Mouse (Mus musculus): ENCODE data around the gene Tmem110. TPM values are rescaled to one million over a fixed set of nuclear protein-coding genes. Genes with fewer than 3 reads are reported as not detected.

The Tmem110 gene
- 18.3 and 50.0 TPM in 2 replicates for polyA plus RNA-seq (2012; ENCODE audit: low replicate concordance)

DNA sequence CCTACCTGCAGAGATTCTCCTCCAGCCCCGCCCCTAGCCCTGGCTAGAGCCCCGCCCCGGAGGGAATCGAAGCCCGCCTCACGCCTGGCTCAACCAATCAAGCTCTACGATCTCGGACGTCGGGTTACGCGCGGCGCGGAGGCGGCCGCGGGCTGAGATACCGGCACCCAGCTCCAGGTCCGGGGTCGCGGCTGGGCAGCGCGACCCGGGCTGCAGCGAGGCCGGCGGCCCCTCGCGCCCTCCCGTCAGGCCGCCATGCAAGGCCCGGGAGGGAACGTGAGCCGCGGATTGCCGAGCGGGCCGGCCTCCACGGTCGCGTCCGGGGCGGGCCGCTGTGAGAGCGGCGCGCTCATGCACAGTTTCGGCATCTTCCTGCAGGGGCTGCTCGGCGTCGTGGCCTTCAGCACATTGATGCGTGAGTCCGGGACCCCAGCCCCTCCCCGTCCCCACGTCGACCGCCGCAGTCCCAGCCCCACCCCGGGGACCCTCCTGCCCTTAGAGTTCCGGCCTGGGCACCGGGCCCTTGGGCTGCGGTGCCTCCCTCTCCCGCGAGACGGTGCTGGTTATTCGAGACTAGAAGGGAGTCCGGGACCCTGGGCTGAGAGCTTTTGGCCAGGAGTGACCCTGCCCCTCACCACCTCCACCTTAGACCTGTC lies at the start of gene Tmem110:
Gene Tmem110, plus strand, starts transcription at position 115 of the 656 bp plus-strand sequence.

DNA sequence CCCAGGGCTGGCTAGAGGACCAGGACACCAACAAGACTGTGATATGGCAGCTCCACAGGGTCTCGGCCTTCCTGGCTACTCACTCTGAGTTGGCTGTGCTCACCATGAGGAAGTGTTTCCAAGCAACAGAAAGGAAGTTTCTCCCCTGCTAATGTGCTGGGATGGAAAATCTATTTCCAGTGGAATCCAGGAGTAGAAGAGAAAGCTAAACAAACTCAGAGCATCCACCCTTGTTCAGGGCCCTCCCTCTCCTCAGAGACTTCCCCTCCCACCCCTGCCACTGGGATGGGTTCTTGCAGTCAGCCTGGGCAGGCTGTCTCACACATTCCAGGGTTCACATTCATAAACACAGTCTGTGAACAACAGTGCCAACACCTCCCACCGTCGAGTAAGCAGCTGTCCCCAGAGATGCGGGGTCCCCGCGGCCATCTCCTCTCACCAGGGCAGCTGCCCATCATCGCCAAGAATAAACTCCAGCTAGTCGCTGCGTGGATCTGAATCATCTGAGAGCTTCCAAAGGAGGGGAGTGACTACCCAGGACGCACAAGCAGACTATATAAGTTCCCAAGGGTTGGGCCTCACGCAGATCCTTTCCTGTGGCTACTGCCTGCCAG lies 53.7 kb downstream of the Tmem110 start, which contains the start of gene Mustn1:
Gene Mustn1, plus strand, starts transcription at position 243 of the 614 bp plus-strand sequence.

DNA sequence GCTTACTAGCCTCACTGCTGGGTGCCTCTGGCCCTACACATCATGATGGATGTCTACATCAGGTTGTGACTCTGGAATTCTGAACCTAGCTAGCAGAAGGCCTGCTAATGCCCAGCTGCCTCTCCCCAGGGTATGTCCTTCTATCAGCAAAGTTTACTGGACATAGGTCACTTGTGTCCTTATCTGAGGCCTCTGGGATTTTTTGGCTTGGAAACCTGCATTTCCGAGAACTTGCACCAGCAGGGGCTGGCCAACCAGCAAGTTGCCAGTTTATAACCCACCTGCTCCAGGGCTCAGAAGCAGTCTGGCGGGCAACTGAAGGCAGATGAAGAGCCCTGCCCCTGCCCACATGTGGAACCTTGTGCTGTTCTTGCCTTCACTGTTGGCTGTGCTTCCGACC lies 60.8 kb downstream of the Tmem110 start, which contains the start of gene Itih4:
Gene Itih4, plus strand, starts transcription at position 273 of the 400 bp plus-strand sequence.

DNA sequence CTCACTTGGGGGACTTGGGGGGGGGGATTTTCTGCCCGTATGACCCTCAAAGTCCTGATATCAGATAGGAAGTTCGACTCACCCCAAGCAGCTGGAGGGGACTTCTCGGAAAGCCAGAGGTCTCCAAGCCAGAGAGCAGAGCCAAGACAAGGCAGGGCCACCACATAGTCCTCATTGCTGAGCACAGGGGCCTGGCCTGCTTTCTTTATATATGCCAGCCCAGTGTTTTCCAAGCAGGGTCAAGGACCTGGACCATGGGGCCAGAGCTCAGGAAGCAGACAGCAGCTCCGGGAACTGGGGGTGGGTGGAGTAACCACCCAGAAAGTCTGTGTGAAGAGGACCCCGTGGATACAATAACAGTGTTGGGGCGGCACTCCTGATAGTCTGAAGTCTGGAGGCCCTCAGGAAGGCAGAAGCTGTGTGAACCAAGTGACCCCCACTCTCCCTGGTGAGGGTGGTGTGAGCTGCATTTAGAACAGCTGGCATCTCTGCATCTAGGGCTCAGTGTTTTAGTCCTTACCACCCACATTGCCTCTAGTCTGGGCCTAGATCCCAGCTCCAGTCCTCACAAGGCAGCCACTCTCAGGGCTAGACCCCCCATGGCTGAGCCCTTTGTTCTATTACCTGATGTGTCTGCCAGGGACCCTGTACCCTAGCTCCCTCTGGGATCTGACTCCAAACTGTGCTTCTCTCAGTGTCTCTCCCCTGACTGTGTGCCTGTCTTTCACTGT lies 98.2 kb downstream of the Tmem110 start, which contains the start of gene Itih3:
Gene Itih3, minus strand, starts transcription at position 386 of the 731 bp plus-strand sequence.

Other genes starting within 250 kb of the Tmem110 start
- gene Prkcd, start 199.4 kb upstream of the Tmem110 start, polyA plus RNA-seq (2012; ENCODE audit: low replicate concordance), result 32.7 and 48.8 TPM in 2 replicates
- gene Rft1, start 171.2 kb upstream of the Tmem110 start, polyA plus RNA-seq (2012; ENCODE audit: low replicate concordance), result 0.72 and 4.9 TPM in 2 replicates
- gene Sfmbt1, start 110.7 kb upstream of the Tmem110 start, polyA plus RNA-seq (2012; ENCODE audit: low replicate concordance), result 1.1 and 2.0 TPM in 2 replicates
- gene Mustn1, start 53.6 kb downstream of the Tmem110 start, polyA plus RNA-seq (2012; ENCODE audit: low replicate concordance), result not detected in 2 replicates
- gene Itih4, start 60.9 kb downstream of the Tmem110 start, polyA plus RNA-seq (2012; ENCODE audit: low replicate concordance), result not detected in 2 replicates
- gene Itih3, start 98.2 kb downstream of the Tmem110 start, polyA plus RNA-seq (2012; ENCODE audit: low replicate concordance), result 0.17 TPM in 1 of 2 replicates, not detected in the other
- not detected in 2 replicates for gene Itih1, start 117.7 kb downstream of the Tmem110 start, polyA plus RNA-seq (2012; ENCODE audit: low replicate concordance)
- 2.5 and 3.4 TPM in 2 replicates for gene Nek4, start 125.8 kb downstream of the Tmem110 start, polyA plus RNA-seq (2012; ENCODE audit: low replicate concordance)
- gene Glt8d1, start 175.8 kb downstream of the Tmem110 start, polyA plus RNA-seq (2012; ENCODE audit: low replicate concordance), result 2.4 and 4.0 TPM in 2 replicates
- gene Spcs1, start 176.1 kb downstream of the Tmem110 start, polyA plus RNA-seq (2012; ENCODE audit: low replicate concordance), result 15.1 and 44.4 TPM in 2 replicates
- 7.6 and 21.7 TPM in 2 replicates for gene Pbrm1, start 193.5 kb downstream of the Tmem110 start, polyA plus RNA-seq (2012; ENCODE audit: low replicate concordance)
- gene Gnl3, start 193.6 kb downstream of the Tmem110 start, polyA plus RNA-seq (2012; ENCODE audit: low replicate concordance), result 5.0 and 14.9 TPM in 2 replicates

Measured in leukemia stem cell, adult 10-12 weeks (primary cell).